In genomic region chr19:40769341-40769770, GRCm38 (mm10) we compare ENCODE assay signal across 12 mouse cellular contexts. TPM values are rescaled to one million over a fixed set of nuclear protein-coding genes. Genes with fewer than 3 reads are reported as not detected.
A peak's percentile ranks its signal among the peaks of the same experiment; 100 is the strongest.
DNase-seq lines count a peak whose midpoint lies in the region; ATAC-seq lines count a peak whose summit lies in the region.
"Had no signal": no experiment of that assay in that cellular context is flagged by ENCODE, and none has a peak within 500 bp of the region (broad histone marks: within the 10 kb centered on the region; RNA-seq: fewer than 3 reads in every experiment).

No protein-coding gene starts in this region.

- intact Hi-C loops in gastrocnemius, postnatal 14 days (cut with DNase I; ENCODE audit: low total_unique reads), result loop anchor here (10.0 kb wide), 1 partner anchor 245 kb away; no protein-coding TSS in a partner anchor

- 13% methylated on average over 7 of the region's 7 CpGs for WGBS in liver, embryonic 15.5 days (ENCODE audit: insufficient replicate concordance)

- peaks cover 39% of the 10 kb centered on the region for H3K4me1 ChIP-seq in liver, embryonic 15.5 days (replicated peaks)
- H3K4me1 ChIP-seq: hindbrain, embryonic 10.5 days had no signal

- no peaks in the 10 kb centered on the region for H3K36me3 ChIP-seq in liver, embryonic 15.5 days (replicated peaks)
- H3K36me3 ChIP-seq: hindbrain, embryonic 10.5 days had no signal

- ATAC-seq in liver, embryonic 15.5 days (ENCODE audit: insufficient read depth), result peak; percentile 94

- peak overlapping the region; percentile 69 for H3K4me2 ChIP-seq in liver, embryonic 15.5 days

- no peaks in the 10 kb centered on the region for H3K9me3 ChIP-seq in liver, embryonic 15.5 days (replicated peaks)
- H3K9me3 ChIP-seq: hindbrain, embryonic 10.5 days had no signal

- peak overlapping the region; percentile 55 for H3K4me3 ChIP-seq in liver, embryonic 15.5 days (replicated peaks)
- H3K4me3 ChIP-seq: hindbrain, embryonic 10.5 days had no signal

- H3K9ac ChIP-seq in liver, embryonic 15.5 days, result peak overlapping the region; percentile 54

- H3K27me3 ChIP-seq in liver, embryonic 15.5 days, result peaks cover 4% of the 10 kb centered on the region; the same call in 1 of the 2 replicates

- peak; percentile 25 for DNase-seq in gastrocnemius, postnatal 10 days
- no peak for DNase-seq in gastrocnemius, postnatal 14 days
- DNase-seq in urinary bladder, postnatal 14 days (ENCODE audit: low spot score), result peak; percentile 29
- no peak for DNase-seq in urinary bladder, postnatal 25 days (ENCODE audit: low spot score)
- DNase-seq in cerebellum, adult 11 months, result no peak
- DNase-seq in B cell, adult 2 months, result no peak
- DNase-seq in kidney, adult 11 months, result no peak
- DNase-seq: cerebellum, postnatal 25 days; kidney, postnatal 14 days had no signal

- peak overlapping the region; percentile 90 for H3K27ac ChIP-seq in liver, embryonic 15.5 days (replicated peaks)
- H3K27ac ChIP-seq: hindbrain, embryonic 10.5 days had no signal

RNA-seq across cellular contexts. Expression of gene Cc2d2b, which starts 20.8 kb away (rescaled TPM):
- not detected for total RNA-seq in gastrocnemius, postnatal 10 days (2021)
- not detected for total RNA-seq in gastrocnemius, postnatal 14 days (2021)
- 0.59 and 0.85 TPM in 2 replicates for polyA plus RNA-seq in liver, embryonic 15.5 days (2015; fragmentation: Nextera tagmentation; extraction: Ambion mirVana)
- polyA plus RNA-seq: small intestine, adult 2 months had no signal

Comparison
In these comparisons a context has a peak if more than half of its experiments do, and no peak if none do; other contexts are left out.
1. DNase-seq: peak in gastrocnemius, postnatal 10 days (single experiment) and urinary bladder, postnatal 14 days (single experiment); none in gastrocnemius, postnatal 14 days (single experiment), urinary bladder, postnatal 25 days (single experiment), cerebellum, adult 11 months (single experiment), B cell, adult 2 months (0 of 2) and kidney, adult 11 months (single experiment).